Mouse (Mus musculus): ENCODE measurements around the gene Pomc. TPM values are rescaled to one million over a fixed set of nuclear protein-coding genes. Genes with fewer than 3 reads are reported as not detected.

Pomc gene
- total and polyA plus RNA-seq, 3 experiments = not detected

DNA sequence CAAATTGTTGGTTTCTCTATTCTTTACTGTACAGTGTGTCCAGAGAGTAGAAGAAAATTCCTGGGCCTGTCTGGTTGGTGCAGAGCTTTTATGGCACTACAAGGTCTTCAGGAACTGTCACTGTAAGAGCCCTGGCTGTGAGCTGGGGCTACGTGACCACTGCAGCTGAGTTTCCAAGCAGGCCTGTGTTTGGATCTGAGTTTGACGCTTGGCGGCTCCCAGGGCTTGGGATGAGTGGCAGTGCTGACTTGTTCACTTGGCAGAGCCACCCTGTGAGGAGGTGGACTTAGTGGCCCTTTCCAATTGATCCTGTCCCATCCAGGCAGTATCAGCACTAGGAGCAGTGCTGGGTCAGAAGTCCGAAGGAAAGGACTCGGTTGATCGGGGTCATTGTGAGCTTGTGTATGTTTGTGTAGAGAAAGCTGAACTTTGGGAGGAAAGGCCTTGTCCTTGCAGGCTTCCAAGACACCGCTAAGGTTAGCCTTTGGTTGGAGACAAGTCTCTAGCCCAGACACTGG, 42.9 kb upstream of the Pomc start:
- H3K9ac ChIP-seq (ENCODE audit: control insufficient read depth, low read depth, low read length, poor library complexity, severe bottlenecking) = no peak overlapping the region
- H3K27me3 ChIP-seq (ENCODE audit: control insufficient read depth in 1 of 2, insufficient read depth in 2 of 2, low read length in 2 of 2) = no peaks in the 10 kb centered on the region
- H3K27ac ChIP-seq (ENCODE audit: control insufficient read depth, low read depth, low read length) = no peak overlapping the region
- no peaks in the 10 kb centered on the region for H3K4me1 ChIP-seq (ENCODE audit: control insufficient read depth in 1 of 2, insufficient read depth in 2 of 2, low read length in 2 of 2)
- H3K36me3 ChIP-seq (ENCODE audit: control insufficient read depth in 1 of 2, insufficient read depth in 2 of 2, low read length in 2 of 2) = no peaks in the 10 kb centered on the region
- H3K9me3 ChIP-seq (replicated peaks; ENCODE audit: insufficient read depth, low read length) = no peaks in the 10 kb centered on the region
- no peak for TF ChIP-seq HCFC1 (IDR thresholded peaks at IDR 0.05; ENCODE audit: low read depth, low read length)
- TF ChIP-seq POLR2AphosphoS2 (IDR thresholded peaks at IDR 0.05; ENCODE audit: low read length) = no peak
- no peak for TF ChIP-seq E2F4 (IDR thresholded peaks at IDR 0.05; ENCODE audit: borderline replicate concordance, low read depth, low read length)
- no peak for TF ChIP-seq TCF12 (IDR thresholded peaks at IDR 0.05; ENCODE audit: low read depth, low read length)
- no peak for TF ChIP-seq MAFK (IDR thresholded peaks at IDR 0.05; ENCODE audit: borderline replicate concordance, low read depth, low read length)
- TF ChIP-seq POLR2AphosphoS5 (IDR thresholded peaks at IDR 0.05; ENCODE audit: borderline replicate concordance, low read depth, low read length) = no peak
- no peak for DNase-seq (ENCODE audit: low read depth, low spot score)
- no peaks in the 10 kb centered on the region for H3K79me2 ChIP-seq (ENCODE audit: control insufficient read depth, insufficient read depth, low read length, poor library complexity)
- no peak overlapping the region for H3K4me3 ChIP-seq (ENCODE audit: control insufficient read depth in 1 of 2, insufficient read depth in 1 of 2, low read depth in 2 of 2, low read length in 2 of 2)

DNA sequence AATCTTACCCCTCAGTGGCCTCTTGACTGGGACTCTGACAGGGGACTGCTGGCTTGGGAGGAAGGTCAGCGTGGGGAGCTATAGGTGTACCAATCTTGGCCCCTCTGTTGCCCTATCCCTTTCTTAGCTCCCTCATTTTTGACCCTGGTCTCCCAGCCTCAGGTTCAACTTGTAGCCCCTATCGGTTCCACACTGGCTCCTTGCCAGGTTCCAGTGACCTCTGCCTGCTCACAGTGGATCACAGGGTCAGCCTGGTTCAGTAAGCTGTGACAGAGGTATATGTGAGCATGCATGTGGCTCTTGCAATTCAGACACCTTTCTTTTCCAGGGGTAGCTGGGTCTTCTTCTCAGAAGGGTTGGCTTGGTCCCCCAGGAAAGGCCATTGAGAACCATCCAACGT, 38.9 kb upstream of the Pomc start:
- no peaks in the 10 kb centered on the region for H3K79me2 ChIP-seq (ENCODE audit: control insufficient read depth, insufficient read depth, low read length, poor library complexity)
- H3K27ac ChIP-seq (ENCODE audit: control insufficient read depth, low read depth, low read length) = no peak overlapping the region
- TF ChIP-seq POLR2AphosphoS2 (IDR thresholded peaks at IDR 0.05; ENCODE audit: low read length) (no peak), NRF1 (IDR thresholded peaks at IDR 0.05; ENCODE audit: insufficient read depth, low read depth, low read length, poor library complexity, severe bottlenecking) (no peak), RAD21 (IDR thresholded peaks at IDR 0.05; ENCODE audit: low read depth, low read length) (no peak), SIN3A (IDR thresholded peaks at IDR 0.05; ENCODE audit: low read length) (no peak), CTCF (IDR thresholded peaks at IDR 0.05 in 2 of 3, conservative IDR thresholded peaks at IDR 0.05 in 1 of 3; ENCODE audit: control insufficient read depth in 1 of 3, insufficient read depth in 1 of 3, low read depth in 2 of 3, low read length in 3 of 3, poor library complexity in 1 of 3, severe bottlenecking in 1 of 3) (no peak)
- no peak overlapping the region for H3K4me3 ChIP-seq (ENCODE audit: control insufficient read depth in 1 of 2, insufficient read depth in 1 of 2, low read depth in 2 of 2, low read length in 2 of 2)
- H3K36me3 ChIP-seq (ENCODE audit: control insufficient read depth in 1 of 2, insufficient read depth in 2 of 2, low read length in 2 of 2) = no peaks in the 10 kb centered on the region
- H3K9me3 ChIP-seq (replicated peaks; ENCODE audit: insufficient read depth, low read length) = no peaks in the 10 kb centered on the region
- no peaks in the 10 kb centered on the region for H3K4me1 ChIP-seq (ENCODE audit: control insufficient read depth in 1 of 2, insufficient read depth in 2 of 2, low read length in 2 of 2)
- no peaks in the 10 kb centered on the region for H3K27me3 ChIP-seq (ENCODE audit: control insufficient read depth in 1 of 2, insufficient read depth in 2 of 2, low read length in 2 of 2)
- no peak overlapping the region for H3K9ac ChIP-seq (ENCODE audit: control insufficient read depth, low read depth, low read length, poor library complexity, severe bottlenecking)
- no peak for DNase-seq (ENCODE audit: low read depth, low spot score)

DNA sequence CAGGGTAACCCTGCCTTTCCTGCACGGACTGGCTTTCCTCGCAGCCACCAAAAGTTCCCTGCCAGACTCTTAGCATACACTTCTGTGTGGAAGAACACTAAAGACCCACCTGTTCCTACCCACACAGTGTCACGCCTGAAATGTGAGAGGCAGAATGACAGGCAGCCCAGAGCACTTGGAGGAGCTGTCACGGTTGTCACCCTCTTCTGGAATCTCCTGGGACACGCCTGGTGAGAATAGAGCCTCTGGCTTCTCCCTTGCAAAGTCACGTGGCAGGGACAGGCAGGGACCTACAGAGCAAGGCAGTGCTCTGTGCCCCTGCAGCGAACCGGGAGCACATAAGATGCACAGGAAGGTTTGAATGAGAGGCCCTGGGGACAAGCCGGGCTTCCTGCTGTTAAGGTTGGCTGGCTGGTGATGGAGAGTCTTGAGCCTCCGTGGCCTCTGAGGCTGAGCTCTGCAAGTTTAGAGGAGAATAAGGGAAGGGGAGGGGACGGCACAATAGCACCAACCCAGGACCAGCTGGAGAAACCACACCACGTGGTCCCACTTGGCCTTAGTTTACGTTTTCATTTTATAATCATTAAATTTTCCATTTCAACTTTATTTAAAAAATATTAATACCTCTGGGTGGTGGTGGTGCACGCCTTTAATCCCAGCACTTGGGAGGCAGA, 36.9 kb upstream of the Pomc start:
- H3K79me2 ChIP-seq (ENCODE audit: control insufficient read depth, insufficient read depth, low read length, poor library complexity) = no peaks in the 10 kb centered on the region
- TF ChIP-seq POLR2A (IDR thresholded peaks at IDR 0.05; ENCODE audit: control insufficient read depth in 1 of 2, insufficient read depth in 1 of 2, low read depth in 1 of 2, low read length in 2 of 2, poor library complexity in 1 of 2) (no peak), USF1 (IDR thresholded peaks at IDR 0.05; ENCODE audit: low read depth, low read length) (peak; percentile 22; the same call in 1 of the 2 replicates), MXI1 (IDR thresholded peaks at IDR 0.05; ENCODE audit: low read depth, low read length) (no peak), E2F4 (IDR thresholded peaks at IDR 0.05; ENCODE audit: borderline replicate concordance, low read depth, low read length) (no peak), JUND (IDR thresholded peaks at IDR 0.05; ENCODE audit: low read depth, low read length) (no peak)

More for the DNA sequence above, 36.9 kb upstream of the Pomc start:
- H3K27me3 ChIP-seq (ENCODE audit: control insufficient read depth in 1 of 2, insufficient read depth in 2 of 2, low read length in 2 of 2) = no peaks in the 10 kb centered on the region; a peak in 1 of 4 replicates
- no peak overlapping the region for H3K4me3 ChIP-seq (ENCODE audit: control insufficient read depth in 1 of 2, insufficient read depth in 1 of 2, low read depth in 2 of 2, low read length in 2 of 2)
- H3K36me3 ChIP-seq (ENCODE audit: control insufficient read depth in 1 of 2, insufficient read depth in 2 of 2, low read length in 2 of 2) = no peaks in the 10 kb centered on the region
- no peak overlapping the region for H3K9ac ChIP-seq (ENCODE audit: control insufficient read depth, low read depth, low read length, poor library complexity, severe bottlenecking)
- no peaks in the 10 kb centered on the region for H3K9me3 ChIP-seq (replicated peaks; ENCODE audit: insufficient read depth, low read length)
- DNase-seq (ENCODE audit: low read depth, low spot score) = no peak
- no peak overlapping the region for H3K27ac ChIP-seq (ENCODE audit: control insufficient read depth, low read depth, low read length)
- no peaks in the 10 kb centered on the region for H3K4me1 ChIP-seq (ENCODE audit: control insufficient read depth in 1 of 2, insufficient read depth in 2 of 2, low read length in 2 of 2)
